Mouse (Mus musculus) kidney, postnatal 36 days (tissue): ENCODE measurements around the gene Myh13.

ENCODE experiments used
- DNase-seq, 2 experiments: peaks; one replicate each; pipeline ENCODE4 v3.0.0; 2021 to 2022; ENCODE audit warnings: mixed read lengths in 2 of 2

The Myh13 gene

GRCm38 (mm10) chr11:67390679-67391384, 69.4 kb downstream of the Myh13 start:
- no peak for DNase-seq

- DNase-seq: no peak
These were observed 70.9 kb downstream of the Myh13 start for GRCm38 (mm10) chr11:67392369-67392768.

GRCm38 (mm10) chr11:67400956-67401355, 79.5 kb downstream of the Myh13 start:
- no peak for DNase-seq

GRCm38 (mm10) chr11:67414346-67414940, 93.0 kb downstream of the Myh13 start:
- peak; percentile 49 to 54 for DNase-seq
